Comparison of ENCODE assay signal across 19 mouse cellular contexts in the genomic region with DNA sequence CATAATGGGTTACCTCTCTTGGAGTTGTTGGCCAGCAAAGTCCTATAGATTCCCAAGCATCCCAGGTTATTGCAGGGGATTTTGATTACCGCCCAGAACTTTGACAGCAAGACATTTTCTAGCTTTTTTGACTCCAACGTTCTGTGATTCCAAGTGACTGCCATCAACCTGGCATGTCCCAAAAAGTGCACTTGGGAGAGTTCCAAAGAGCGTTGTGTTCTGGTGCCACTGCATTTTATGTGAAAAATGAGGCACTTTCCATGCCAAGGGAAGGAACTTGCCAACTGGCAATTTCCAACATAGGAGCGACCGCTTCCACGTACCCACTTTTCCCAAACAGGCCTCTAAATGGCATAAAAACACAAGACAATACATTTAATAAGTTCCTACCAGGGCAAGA. TPM values are rescaled to one million over a fixed set of nuclear protein-coding genes. Genes with fewer than 3 reads are reported as not detected.
DNase-seq lines count a peak whose midpoint lies in the region; ATAC-seq lines count a peak whose summit lies in the region.
"Had no signal": no experiment of that assay in that cellular context is flagged by ENCODE, and none has a peak within 500 bp of the region (broad histone marks: within the 10 kb centered on the region; RNA-seq: fewer than 3 reads in every experiment).

No protein-coding gene starts in this region.

- H3K9ac ChIP-seq in forebrain, embryonic 16.5 days (replicated peaks; ENCODE audit: low read depth, low read length) = no peak overlapping the region
- no peak overlapping the region for H3K9ac ChIP-seq in forebrain, embryonic 13.5 days
- H3K9ac ChIP-seq: limb, embryonic 15.5 days had no signal

- no peaks in the 10 kb centered on the region for H3K27me3 ChIP-seq in forebrain, embryonic 16.5 days (replicated peaks; ENCODE audit: control insufficient read depth, insufficient read depth, low read length)
- no peaks in the 10 kb centered on the region for H3K27me3 ChIP-seq in forebrain, embryonic 13.5 days
- H3K27me3 ChIP-seq: limb, embryonic 15.5 days had no signal

- H3K4me1 ChIP-seq in forebrain, embryonic 16.5 days (replicated peaks; ENCODE audit: control insufficient read depth, insufficient read depth, low read length) = no peaks in the 10 kb centered on the region
- H3K4me1 ChIP-seq in forebrain, embryonic 13.5 days = no peaks in the 10 kb centered on the region
- H3K4me1 ChIP-seq: limb, embryonic 15.5 days had no signal

- H3K4me3 ChIP-seq in forebrain, embryonic 16.5 days (replicated peaks; ENCODE audit: low read length) = no peak overlapping the region
- H3K4me3 ChIP-seq in forebrain, embryonic 13.5 days = no peak overlapping the region
- H3K4me3 ChIP-seq: limb, embryonic 15.5 days had no signal

- WGBS in forebrain, embryonic 16.5 days = 66% methylated on average over 6 of the region's 6 CpGs
- WGBS in forebrain, embryonic 13.5 days = 86% methylated on average over 6 of the region's 6 CpGs

- ATAC-seq in forebrain, embryonic 16.5 days = peak; percentile 58
- no peak for ATAC-seq in forebrain, embryonic 13.5 days
- ATAC-seq: inflammation-experienced regulatory T-cells, adult 6 months had no signal

- H3K27ac ChIP-seq in forebrain, embryonic 16.5 days (ENCODE audit: low read length) = 0 out of 2 replicates have a peak overlapping the region, but pooled peaks have one; percentile 1
- no peak overlapping the region for H3K27ac ChIP-seq in forebrain, embryonic 13.5 days
- H3K27ac ChIP-seq: limb, embryonic 15.5 days had no signal

- DNase-seq in left cerebral cortex, postnatal 4 days = peak; percentile 79
- DNase-seq in left cerebral cortex, adult 11 months (ENCODE audit: low spot score) = no peak
- DNase-seq in cerebellum, adult 9-10 months = peak; percentile 97
- DNase-seq in layer of hippocampus, postnatal 14 days (ENCODE audit: low spot score in 2 of 2) = peak; percentile 26 to 83
- DNase-seq in kidney, postnatal 10 days = no peak
- DNase-seq in thymus, postnatal 36 days = no peak
- DNase-seq: adrenal gland, postnatal 36 days; B cell, adult 2 months; kidney, adult 9 months; lung, postnatal 14 days had no signal

- H3K36me3 ChIP-seq in forebrain, embryonic 16.5 days (ENCODE audit: control insufficient read depth, insufficient read depth) = no peaks in the 10 kb centered on the region
- no peaks in the 10 kb centered on the region for H3K36me3 ChIP-seq in forebrain, embryonic 13.5 days (ENCODE audit: poor library complexity, severe bottlenecking)
- H3K36me3 ChIP-seq: limb, embryonic 15.5 days had no signal

- intact Hi-C loops in left cerebral cortex, postnatal 4 days (cut with DNase I) = no loop called here

- H3K4me2 ChIP-seq in forebrain, embryonic 16.5 days (ENCODE audit: low read length) = no peak overlapping the region
- H3K4me2 ChIP-seq in forebrain, embryonic 13.5 days = no peak overlapping the region
- H3K4me2 ChIP-seq: heart, embryonic 11.5 days; limb, embryonic 15.5 days had no signal

- no peaks in the 10 kb centered on the region for H3K9me3 ChIP-seq in forebrain, embryonic 16.5 days (ENCODE audit: control insufficient read depth, low read length)
- H3K9me3 ChIP-seq in forebrain, embryonic 13.5 days (replicated peaks) = no peaks in the 10 kb centered on the region
- H3K9me3 ChIP-seq: limb, embryonic 15.5 days had no signal

RNA-seq across cellular contexts. Expression of gene Stxbp5l, which starts 57.7 kb away (rescaled TPM):
- 6.2 and 8.5 TPM in 2 replicates for polyA plus RNA-seq in forebrain, embryonic 16.5 days (2015; fragmentation: Nextera tagmentation; extraction: Ambion mirVana)
- polyA plus RNA-seq in forebrain, embryonic 13.5 days (2015; fragmentation: Nextera tagmentation; extraction: Ambion mirVana) = 4.5 and 4.7 TPM in 2 replicates
- 10 to 100 TPM; 32.9 to 37.9 TPM for total RNA-seq in left cerebral cortex, postnatal 4 days (2021)
- total RNA-seq in layer of hippocampus, postnatal 14 days (2021) = 100 to 1,000 TPM; 119 to 130 TPM
- total RNA-seq: heart, postnatal 25 days; megakaryocyte-erythroid progenitor cell, adult 5-6 weeks had no signal
- polyA plus RNA-seq: large intestine, adult 2 months; spleen, adult 2 months had no signal

Comparison
In these comparisons a context has a peak if more than half of its experiments do, and no peak if none do; other contexts are left out.
1. DNase-seq: peak in left cerebral cortex, postnatal 4 days (single experiment), cerebellum, adult 9-10 months (single experiment) and layer of hippocampus, postnatal 14 days (2 of 2); none in left cerebral cortex, adult 11 months (single experiment), kidney, postnatal 10 days (single experiment) and thymus, postnatal 36 days (0 of 2).